Mouse (Mus musculus) megakaryocyte, embryonic 14.5 days (primary cell): ENCODE measurements around the gene Nudt16l1. TPM values are rescaled to one million over a fixed set of nuclear protein-coding genes. Genes with fewer than 3 reads are reported as not detected.
A peak's percentile ranks its signal among the peaks of the same experiment; 100 is the strongest.

Experiments used
- H3K27me3 ChIP-seq: replicated peaks from 2 replicates; pipeline ENCODE3; 2012; ENCODE audit warnings: inconsistent platforms
- H3K36me3 ChIP-seq: replicated peaks from 2 replicates; pipeline ENCODE3; 2012; ENCODE audit warnings: low read length, inconsistent platforms, mixed read lengths
- H3K4me1 ChIP-seq: 2 replicates; pipeline ENCODE4 v1.6.1; 2012; ENCODE audit warnings: inconsistent platforms
- H3K4me3 ChIP-seq: replicated peaks from 2 replicates; pipeline ENCODE3; 2012; ENCODE audit warnings: moderate library complexity, mild to moderate bottlenecking, inconsistent platforms
- H3K9me3 ChIP-seq: 2 replicates; pipeline ENCODE4 v1.6.1; 2012; ENCODE audit warnings: inconsistent platforms
- FLI1 ChIP-seq: IDR thresholded peaks from 2 replicates; pipeline ENCODE4 v1.6.1; 2012; ENCODE audit warnings: low read length, inconsistent platforms, mixed read lengths
- GATA1 ChIP-seq: IDR thresholded peaks from 3 replicates; pipeline ENCODE4 v1.6.1; 2012; ENCODE audit warnings: mixed read lengths, low read length, inconsistent platforms, borderline replicate concordance
- polyA plus RNA-seq: library from polyadenylated mRNA; stranded (reverse); fragments of >175 nt; gene quantifications from 2 replicates; pipeline ENCODE4 v1.2.3, GENCODE M21; 2012; ENCODE audit warnings: low replicate concordance; ENCODE audit not compliant: insufficient read depth

The Nudt16l1 gene
- polyA plus RNA-seq, 1 experiment = 30.1 TPM

- no peak overlapping the region for H3K4me3 ChIP-seq
Measured at GRCm38 (mm10) chr16:4932429-4932828, 6.1 kb upstream of the Nudt16l1 start.

GRCm38 (mm10) chr16:4935430-4935829, 3.1 kb upstream of the Nudt16l1 start:
- H3K27me3 ChIP-seq = no peaks in the 10 kb centered on the region
- H3K4me3 ChIP-seq = peak overlapping the region; percentile 86
- TF ChIP-seq GATA1 (no peak), FLI1 (no peak)
- peaks cover 89% of the 10 kb centered on the region for H3K4me1 ChIP-seq
- H3K9me3 ChIP-seq = no peaks in the 10 kb centered on the region
- peaks cover 89% of the 10 kb centered on the region for H3K36me3 ChIP-seq

More at GRCm38 (mm10) chr16:4932429-4932828, 6.1 kb upstream of the Nudt16l1 start:
- Histone ChIP-seq H3K4me1 (peaks cover 75% of the 10 kb centered on the region), H3K9me3 (no peaks in the 10 kb centered on the region), H3K36me3 (peaks cover 93% of the 10 kb centered on the region), H3K27me3 (no peaks in the 10 kb centered on the region)
- TF ChIP-seq GATA1 (no peak), FLI1 (no peak)

GRCm38 (mm10) chr16:4935931-4936703, 2.4 kb upstream of the Nudt16l1 start:
- peaks cover 89% of the 10 kb centered on the region for H3K36me3 ChIP-seq

GRCm38 (mm10) chr16:4937351-4938190, 990 bp upstream of the Nudt16l1 start:
- H3K9me3 ChIP-seq = no peaks in the 10 kb centered on the region
- peaks cover 89% of the 10 kb centered on the region for H3K36me3 ChIP-seq
- peaks cover 91% of the 10 kb centered on the region for H3K4me1 ChIP-seq
- TF ChIP-seq GATA1 (no peak), FLI1 (no peak)
- H3K27me3 ChIP-seq = no peaks in the 10 kb centered on the region
- H3K4me3 ChIP-seq = peak overlapping the region; percentile 72

More at GRCm38 (mm10) chr16:4935931-4936703, 2.4 kb upstream of the Nudt16l1 start:
- no peaks in the 10 kb centered on the region for H3K9me3 ChIP-seq
- TF ChIP-seq FLI1 (no peak), GATA1 (no peak)
- H3K4me1 ChIP-seq = peaks cover 96% of the 10 kb centered on the region
- peak overlapping the region; percentile 86 for H3K4me3 ChIP-seq
- no peaks in the 10 kb centered on the region for H3K27me3 ChIP-seq

GRCm38 (mm10) chr16:4938989-4939388, 428 bp downstream of the Nudt16l1 start:
- TF ChIP-seq FLI1 (no peak), GATA1 (no peak)
- H3K4me1 ChIP-seq = peaks cover 81% of the 10 kb centered on the region
- peaks cover 89% of the 10 kb centered on the region for H3K36me3 ChIP-seq
- peak overlapping the region; percentile 99 for H3K4me3 ChIP-seq
- no peaks in the 10 kb centered on the region for H3K27me3 ChIP-seq
- no peaks in the 10 kb centered on the region for H3K9me3 ChIP-seq

- H3K4me1 ChIP-seq = peaks cover 76% of the 10 kb centered on the region
- peaks cover 89% of the 10 kb centered on the region for H3K36me3 ChIP-seq
- H3K9me3 ChIP-seq = no peaks in the 10 kb centered on the region
- peak overlapping the region; percentile 99 for H3K4me3 ChIP-seq
- H3K27me3 ChIP-seq = no peaks in the 10 kb centered on the region
- TF ChIP-seq GATA1 = no peak
- no peak for TF ChIP-seq FLI1
Measured at GRCm38 (mm10) chr16:4939412-4939811, 851 bp downstream of the Nudt16l1 start.

GRCm38 (mm10) chr16:4940311-4940850, 1.8 kb downstream of the Nudt16l1 start:
- Histone ChIP-seq H3K4me3 (peak overlapping the region; percentile 11), H3K36me3 (peaks cover 89% of the 10 kb centered on the region), H3K27me3 (no peaks in the 10 kb centered on the region), H3K9me3 (no peaks in the 10 kb centered on the region), H3K4me1 (peaks cover 67% of the 10 kb centered on the region)
- no peak for TF ChIP-seq FLI1
- TF ChIP-seq GATA1 = no peak

GRCm38 (mm10) chr16:4941016-4941415, 2.5 kb downstream of the Nudt16l1 start:
- Histone ChIP-seq H3K36me3 (peaks cover 90% of the 10 kb centered on the region), H3K4me3 (no peak overlapping the region), H3K9me3 (no peaks in the 10 kb centered on the region), H3K27me3 (no peaks in the 10 kb centered on the region), H3K4me1 (peaks cover 60% of the 10 kb centered on the region)
- no peak for TF ChIP-seq GATA1
- no peak for TF ChIP-seq FLI1

- peaks cover 92% of the 10 kb centered on the region for H3K36me3 ChIP-seq
- peaks cover 43% of the 10 kb centered on the region for H3K4me1 ChIP-seq
- H3K27me3 ChIP-seq = no peaks in the 10 kb centered on the region
- TF ChIP-seq GATA1 (no peak), FLI1 (no peak)
- H3K4me3 ChIP-seq = no peak overlapping the region
- H3K9me3 ChIP-seq = no peaks in the 10 kb centered on the region
Measured at GRCm38 (mm10) chr16:4942868-4943267, 4.3 kb downstream of the Nudt16l1 start.
